Mouse (Mus musculus) bone marrow macrophage, adult 2 months (primary cell): ENCODE measurements around the gene Gck.

Source experiments
- CTCF ChIP-seq: IDR thresholded peaks from 2 replicates; pipeline ENCODE4 v1.5.1; 2012; ENCODE audit warnings: low read depth, mild to moderate bottlenecking, low read length, moderate library complexity
- POLR2A ChIP-seq: IDR thresholded peaks from 2 replicates; pipeline ENCODE4 v1.6.1; 2012; ENCODE audit warnings: mild to moderate bottlenecking, low read depth, low read length, borderline replicate concordance

DNA sequence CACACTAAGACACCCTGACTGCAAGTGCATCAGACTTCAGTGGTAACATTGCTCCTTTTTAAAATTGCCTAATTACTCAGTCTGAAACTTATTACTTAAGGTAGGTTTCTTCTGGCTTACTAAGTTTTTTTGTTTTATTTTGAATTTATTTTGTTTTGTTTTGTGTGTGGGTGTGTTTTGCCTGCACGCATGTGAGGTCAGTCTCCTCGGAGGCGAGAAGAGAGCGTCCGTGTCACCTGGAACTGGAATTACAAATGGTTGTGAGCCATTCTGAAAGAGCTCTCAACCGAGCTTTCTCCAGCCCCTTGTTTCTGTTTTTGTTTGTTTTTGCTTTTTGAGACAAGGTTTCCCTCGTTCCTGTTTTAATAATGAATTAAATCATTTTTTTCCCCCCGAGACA lies 71.2 kb downstream of the Gck start:
- TF ChIP-seq CTCF (no peak), POLR2A (no peak)
